Mouse (Mus musculus): ENCODE results near the gene Nmrk2. TPM values are rescaled to one million over a fixed set of nuclear protein-coding genes. Genes with fewer than 3 reads are reported as not detected.

The Nmrk2 gene
- polyA plus RNA-seq, 2 experiments: 0.43 to 0.87 TPM

DNA sequence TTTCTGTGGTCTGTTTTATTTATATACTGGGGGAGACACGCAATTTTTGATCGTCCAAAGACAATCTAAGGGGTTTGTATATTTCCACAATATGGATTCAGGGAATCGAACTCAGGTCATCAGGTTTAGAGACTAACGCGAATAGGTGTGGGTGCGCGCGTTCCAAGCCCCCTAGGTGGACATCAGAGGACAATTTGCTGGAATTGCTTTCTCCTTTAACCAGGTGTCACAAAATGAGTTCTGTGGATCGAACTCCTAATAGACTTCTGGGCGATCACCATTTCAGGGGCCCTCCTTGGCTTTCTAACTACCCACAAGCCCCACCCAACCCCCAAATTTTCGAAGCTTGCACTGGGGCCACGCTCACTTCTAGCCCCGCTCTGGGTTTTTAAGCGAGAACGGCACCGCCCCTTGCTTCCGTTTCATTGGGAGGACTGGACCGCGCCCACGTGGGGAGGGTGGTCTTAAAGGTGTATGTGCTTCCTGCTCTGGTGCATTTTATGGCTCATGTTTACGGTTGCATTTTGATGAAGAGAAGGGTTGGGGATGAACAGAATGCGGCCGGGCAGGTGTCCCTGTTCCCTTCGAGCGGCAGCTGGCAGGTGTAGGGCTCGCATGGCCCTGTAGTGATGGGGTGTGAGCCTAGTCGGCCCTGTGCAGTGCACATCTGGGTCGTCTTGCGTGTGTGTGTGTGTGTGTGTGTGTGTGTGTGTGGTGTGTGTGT, 33.2 kb downstream of the Nmrk2 start:
- Histone ChIP-seq H3K9ac (ENCODE audit: low read depth, low read length, severe bottlenecking) (peak overlapping the region; percentile 41), H3K27me3 (ENCODE audit: control insufficient read depth, insufficient read depth, low read length) (no peaks in the 10 kb centered on the region), H3K9me3 (ENCODE audit: control insufficient read depth, low read length) (no peaks in the 10 kb centered on the region), H3K27ac (replicated peaks; ENCODE audit: low read depth, low read length) (peak overlapping the region; percentile 73), H3K4me1 (ENCODE audit: control insufficient read depth, insufficient read depth, low read length) (peaks cover 15% of the 10 kb centered on the region), H3K4me2 (replicated peaks; ENCODE audit: low read depth, low read length, severe bottlenecking) (peak overlapping the region; percentile 78), H3K36me3 (ENCODE audit: control insufficient read depth, insufficient read depth, low read length) (peaks cover 16% of the 10 kb centered on the region), H3K4me3 (replicated peaks; ENCODE audit: low read length) (peak overlapping the region; percentile 93)
- 0 out of 2 replicates have a peak, but pooled peaks have one; percentile 24 for ATAC-seq (ENCODE audit: low FRiP score, low read depth)
- peak; percentile 88 for DNase-seq (ENCODE audit: low spot score)
- no peak for TF ChIP-seq POLR2A (IDR thresholded peaks at IDR 0.05; ENCODE audit: borderline replicate concordance, extremely low read depth, insufficient read depth, insufficient read length)
- WGBS: 2% methylated on average over 28 of the region's 29 CpGs

DNA sequence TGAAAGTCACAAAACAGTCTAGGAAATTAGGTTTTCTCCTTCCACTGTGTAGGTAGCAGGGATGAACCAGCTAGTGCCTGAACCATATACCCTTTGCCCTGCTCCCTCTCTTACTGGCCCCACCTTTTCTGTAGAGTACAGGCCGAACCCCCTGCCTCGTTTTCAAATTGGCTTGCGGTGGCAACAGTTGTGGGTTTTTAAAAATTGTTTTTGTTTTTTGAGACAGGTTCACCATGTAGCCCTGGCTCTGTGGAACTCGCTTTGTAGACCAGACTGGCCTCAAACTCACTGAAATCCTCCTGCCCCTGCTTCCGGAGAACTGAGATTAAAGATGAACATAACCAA, 33.8 kb downstream of the Nmrk2 start:
- peak overlapping the region; percentile 93 for H3K4me3 ChIP-seq (replicated peaks; ENCODE audit: low read length)
- no peaks in the 10 kb centered on the region for H3K27me3 ChIP-seq (ENCODE audit: control insufficient read depth, insufficient read depth, low read length)
- H3K27ac ChIP-seq (replicated peaks; ENCODE audit: low read depth, low read length): peak overlapping the region; percentile 73
- no peaks in the 10 kb centered on the region for H3K9me3 ChIP-seq (ENCODE audit: control insufficient read depth, low read length)
- H3K9ac ChIP-seq (ENCODE audit: low read depth, low read length, severe bottlenecking): peak overlapping the region; percentile 13; the same call in 1 of the 2 replicates
- H3K4me2 ChIP-seq (replicated peaks; ENCODE audit: low read depth, low read length, severe bottlenecking): peak overlapping the region; percentile 78
- 4% methylated on average over 5 of the region's 5 CpGs for WGBS
- peaks cover 23% of the 10 kb centered on the region for H3K36me3 ChIP-seq (ENCODE audit: control insufficient read depth, insufficient read depth, low read length)
- DNase-seq (ENCODE audit: low spot score) (no peak), ATAC-seq (ENCODE audit: low FRiP score, low read depth) (peak; percentile 62)
- peaks cover 11% of the 10 kb centered on the region for H3K4me1 ChIP-seq (ENCODE audit: control insufficient read depth, insufficient read depth, low read length)
- no peak for TF ChIP-seq POLR2A (IDR thresholded peaks at IDR 0.05; ENCODE audit: borderline replicate concordance, extremely low read depth, insufficient read depth, insufficient read length)

DNA sequence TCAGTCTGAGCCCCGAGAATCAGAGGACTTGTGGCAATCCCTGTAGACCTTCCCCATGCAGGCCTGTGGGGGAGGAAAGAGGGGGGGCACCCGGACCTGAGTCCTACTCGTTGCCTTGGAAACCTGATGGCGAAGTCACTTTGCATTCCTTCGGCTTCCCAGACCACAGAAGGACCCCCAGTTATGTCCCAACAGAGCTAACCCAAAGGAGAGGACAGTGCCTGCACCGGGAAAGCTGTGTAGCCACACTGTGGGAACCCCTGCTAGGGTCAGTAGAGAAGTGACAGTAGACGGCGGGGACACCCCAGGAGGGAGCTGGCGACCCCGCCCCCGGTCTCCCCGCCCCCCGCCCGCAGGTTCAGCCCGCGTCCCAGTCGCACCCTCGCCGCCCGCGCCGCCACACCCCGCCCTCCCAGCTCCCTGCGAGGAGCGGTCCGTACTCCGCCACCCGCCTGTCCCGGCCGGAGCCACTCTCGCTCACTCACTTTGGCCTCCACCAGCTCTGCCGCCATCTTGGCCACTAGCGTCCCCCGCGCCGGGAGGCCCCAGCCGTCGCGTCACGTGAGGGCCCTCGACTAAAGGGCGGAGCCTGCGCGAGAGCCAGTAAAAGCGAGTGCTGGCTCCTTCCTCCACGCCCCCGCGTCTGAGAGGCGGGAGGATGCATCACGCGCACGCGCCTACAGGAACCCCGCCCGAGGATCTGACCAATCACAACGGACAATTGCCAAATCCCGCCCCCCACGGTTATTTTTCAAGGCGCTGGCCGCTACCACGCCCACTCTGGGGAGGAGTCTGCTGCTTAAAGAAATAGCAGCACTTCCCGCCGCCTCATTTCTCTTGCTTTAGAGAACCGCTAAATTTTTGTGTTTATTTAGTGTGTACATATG, 34.4 kb downstream of the Nmrk2 start, which contains the start of gene Pias4:
Pias4 (minus strand) TSS at position 724 of the 887 bp plus-strand sequence.
- peak; percentile 72; the same call in 1 of the 2 replicates for TF ChIP-seq POLR2A (IDR thresholded peaks at IDR 0.05; ENCODE audit: borderline replicate concordance, extremely low read depth, insufficient read depth, insufficient read length)
- Histone ChIP-seq H3K27ac (replicated peaks; ENCODE audit: low read depth, low read length) (peak within 1 kb of the TSS; percentile 73), H3K4me2 (replicated peaks; ENCODE audit: low read depth, low read length, severe bottlenecking) (peak within 1 kb of the TSS; percentile 86), H3K4me1 (ENCODE audit: control insufficient read depth, insufficient read depth, low read length) (peaks cover 8% of the 10 kb centered on the region), H3K9ac (ENCODE audit: low read depth, low read length, severe bottlenecking) (peak within 1 kb of the TSS; percentile 79), H3K4me3 (replicated peaks; ENCODE audit: low read length) (peak within 1 kb of the TSS; percentile 93), H3K9me3 (ENCODE audit: control insufficient read depth, low read length) (no peaks in the 10 kb centered on the region), H3K36me3 (ENCODE audit: control insufficient read depth, insufficient read depth, low read length) (peaks cover 29% of the 10 kb centered on the region), H3K27me3 (ENCODE audit: control insufficient read depth, insufficient read depth, low read length) (no peaks in the 10 kb centered on the region)
- peak; percentile 92 for ATAC-seq (ENCODE audit: low FRiP score, low read depth)
- peak; percentile 100 for DNase-seq (ENCODE audit: low spot score)
- 0% methylated on average over 37 of the region's 64 CpGs for WGBS

DNA sequence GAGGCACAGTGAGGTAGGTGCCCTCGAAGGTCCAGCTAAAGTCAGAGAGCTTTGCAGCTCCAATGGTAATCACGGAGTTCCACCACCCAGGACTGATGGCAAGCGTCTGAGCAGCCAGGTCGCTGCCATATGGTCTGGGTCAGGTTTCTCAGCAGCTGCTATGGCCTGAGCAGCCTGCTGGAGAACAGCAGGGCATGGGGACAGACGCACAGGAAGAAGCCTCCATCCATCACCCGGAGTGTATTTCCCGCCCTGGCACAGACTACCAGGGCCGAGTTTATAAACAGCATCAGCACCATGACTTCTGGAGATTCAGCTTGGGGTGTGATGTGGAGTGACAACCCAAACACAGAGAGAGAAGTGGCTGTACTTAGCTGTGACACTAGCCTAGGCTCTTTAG, 36.7 kb downstream of the Nmrk2 start:
- H3K36me3 ChIP-seq (ENCODE audit: control insufficient read depth, insufficient read depth, low read length): peaks cover 51% of the 10 kb centered on the region
- no peak for TF ChIP-seq POLR2A (IDR thresholded peaks at IDR 0.05; ENCODE audit: borderline replicate concordance, extremely low read depth, insufficient read depth, insufficient read length)

DNA sequence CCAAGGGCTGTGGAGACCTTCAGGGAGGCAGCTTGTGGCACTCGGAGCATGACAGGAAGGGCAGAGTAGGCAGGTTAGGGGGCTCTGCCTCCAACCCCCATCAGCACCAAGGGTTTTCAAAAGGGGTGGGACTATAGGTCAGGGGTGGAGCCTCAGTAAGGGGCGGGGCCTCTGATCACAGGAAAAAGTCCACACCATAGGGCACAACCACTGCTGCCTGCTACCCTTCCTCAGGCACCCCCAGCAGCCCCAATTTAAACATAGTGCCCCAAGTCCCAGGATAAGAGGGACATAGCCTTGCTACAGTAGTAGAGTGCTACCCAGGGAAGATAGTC, 39.6 kb downstream of the Nmrk2 start:
- 76% methylated on average over 2 of the region's 2 CpGs for WGBS
- Histone ChIP-seq H3K4me3 (replicated peaks; ENCODE audit: low read length) (no peak overlapping the region), H3K27me3 (ENCODE audit: control insufficient read depth, insufficient read depth, low read length) (no peaks in the 10 kb centered on the region), H3K4me2 (replicated peaks; ENCODE audit: low read depth, low read length, severe bottlenecking) (no peak overlapping the region), H3K27ac (replicated peaks; ENCODE audit: low read depth, low read length) (no peak overlapping the region), H3K4me1 (ENCODE audit: control insufficient read depth, insufficient read depth, low read length) (peaks cover 8% of the 10 kb centered on the region), H3K36me3 (ENCODE audit: control insufficient read depth, insufficient read depth, low read length) (peaks cover 76% of the 10 kb centered on the region), H3K9ac (ENCODE audit: low read depth, low read length, severe bottlenecking) (no peak overlapping the region), H3K9me3 (ENCODE audit: control insufficient read depth, low read length) (no peaks in the 10 kb centered on the region)
- no peak for TF ChIP-seq POLR2A (IDR thresholded peaks at IDR 0.05; ENCODE audit: borderline replicate concordance, extremely low read depth, insufficient read depth, insufficient read length)
- ATAC-seq (ENCODE audit: low FRiP score, low read depth) (no peak), DNase-seq (ENCODE audit: low spot score) (no peak)

More for the DNA sequence above, 36.7 kb downstream of the Nmrk2 start:
- no peak overlapping the region for H3K9ac ChIP-seq (ENCODE audit: low read depth, low read length, severe bottlenecking)
- H3K9me3 ChIP-seq (ENCODE audit: control insufficient read depth, low read length): no peaks in the 10 kb centered on the region
- ATAC-seq (ENCODE audit: low FRiP score, low read depth) (no peak), DNase-seq (ENCODE audit: low spot score) (no peak)
- H3K4me1 ChIP-seq (ENCODE audit: control insufficient read depth, insufficient read depth, low read length): peaks cover 8% of the 10 kb centered on the region
- H3K27ac ChIP-seq (replicated peaks; ENCODE audit: low read depth, low read length): no peak overlapping the region
- 64% methylated on average over 8 of the region's 8 CpGs for WGBS
- no peak overlapping the region for H3K4me3 ChIP-seq (replicated peaks; ENCODE audit: low read length)
- H3K27me3 ChIP-seq (ENCODE audit: control insufficient read depth, insufficient read depth, low read length): no peaks in the 10 kb centered on the region
- no peak overlapping the region for H3K4me2 ChIP-seq (replicated peaks; ENCODE audit: low read depth, low read length, severe bottlenecking)

All from limb, embryonic 14.5 days (tissue).